Mouse (Mus musculus): Measurements from ENCODE around the gene Slc23a2.

Gene Slc23a2

GRCm38 (mm10) chr2:132049491-132049890, 95.4 kb downstream of the Slc23a2 start:
- CTCF ChIA-PET, result no interaction called here
- POLR2A ChIA-PET, result interaction anchor here in 1 of 4 experiments (0.6 to 1.6 kb wide), 3 partner anchors 20 to 406 kb away, joined by 3 to 5 read pairs (median 4); no protein-coding TSS in a partner anchor

- POLR2A ChIA-PET, result interaction anchor here in 2 of 4 experiments (0.6 to 1.7 kb wide), 7 partner anchors 12 to 232 kb away, joined by 3 to 7 read pairs (median 3); partner anchors contain the start of gene Rassf2 (in 1 of the 2)
- CTCF ChIA-PET, result interaction anchor here in 1 of 4 experiments (0.6 kb wide), 1 partner anchor 131 kb away, joined by 3 read pairs; no protein-coding TSS in a partner anchor
Measured at GRCm38 (mm10) chr2:132048143-132048772, 96.7 kb downstream of the Slc23a2 start.

- CTCF ChIA-PET, result interaction anchor here in 1 of 4 experiments (0.6 kb wide), 2 partner anchors 1026 to 1129 kb away, joined by 3 read pairs; no protein-coding TSS in a partner anchor
- POLR2A ChIA-PET, result interaction anchor here in 1 of 4 experiments (0.7 to 1.7 kb wide), 3 partner anchors 13 to 162 kb away, joined by 3 to 4 read pairs (median 4); no protein-coding TSS in a partner anchor
Measured at GRCm38 (mm10) chr2:132047364-132047763, 97.5 kb downstream of the Slc23a2 start.

- ChIA-PET CTCF (no interaction called here), POLR2A (interaction anchor here in 1 of 4 experiments (1.7 to 4.8 kb wide), 2 partner anchors 17 to 61 kb away, joined by 4 to 50 read pairs; partner anchors contain the start of gene Rassf2)
Measured at GRCm38 (mm10) chr2:132046659-132047058, 98.2 kb downstream of the Slc23a2 start.

GRCm38 (mm10) chr2:132044320-132045274, 100.3 kb downstream of the Slc23a2 start:
- CTCF ChIA-PET, result interaction anchor here in 3 of 4 experiments (0.8 to 2.3 kb wide), 6 partner anchors 9 to 224 kb away, joined by 3 to 10 read pairs (median 4); partner anchors contain the start of gene Rassf2 (in 1 of the 3)
- POLR2A ChIA-PET, result interaction anchor here in 3 of 4 experiments (0.5 to 4.8 kb wide), 24 partner anchors 9 to 242 kb away, joined by 3 to 51 read pairs (median 4); partner anchors contain the start of gene Rassf2 (in 2 of the 3)

GRCm38 (mm10) chr2:132043101-132043621, 101.7 kb downstream of the Slc23a2 start:
- ChIA-PET CTCF (interaction anchor here in 2 of 4 experiments (0.7 to 2.3 kb wide), 4 partner anchors 13 to 72 kb away, joined by 3 to 10 read pairs (median 3); partner anchors contain the start of gene Rassf2 (in 1 of the 2)), POLR2A (interaction anchor here in 3 of 4 experiments (0.8 to 4.8 kb wide), 20 partner anchors 9 to 212 kb away, joined by 3 to 51 read pairs (median 4); partner anchors contain the start of gene Rassf2 (in 3 of the 3))

- ChIA-PET POLR2A (interaction anchor here in 2 of 4 experiments (1.1 to 2.5 kb wide), 6 partner anchors 10 to 63 kb away, joined by 3 to 12 read pairs (median 4); partner anchors contain the start of gene Rassf2 (in 2 of the 2)), CTCF (interaction anchor here in 1 of 4 experiments (0.6 kb wide), 1 partner anchor 161 kb away, joined by 5 read pairs; no protein-coding TSS in a partner anchor)
Measured at GRCm38 (mm10) chr2:132039894-132040293, 105.0 kb downstream of the Slc23a2 start.

- ChIA-PET POLR2A (interaction anchor here in 1 of 4 experiments (1.6 kb wide), 1 partner anchor 15 kb away, joined by 5 read pairs; no protein-coding TSS in a partner anchor), CTCF (no interaction called here)
Measured at GRCm38 (mm10) chr2:132036326-132036725, 108.6 kb downstream of the Slc23a2 start.

- CTCF ChIA-PET, result interaction anchor here in 2 of 4 experiments (0.6 to 0.7 kb wide), 3 partner anchors 9 to 96 kb away, joined by 3 to 10 read pairs (median 3); no protein-coding TSS in a partner anchor
- POLR2A ChIA-PET, result interaction anchor here in 3 of 4 experiments (0.6 to 1.7 kb wide), 10 partner anchors 9 to 531 kb away, joined by 3 to 6 read pairs (median 4); no protein-coding TSS in a partner anchor
Measured at GRCm38 (mm10) chr2:132035470-132035835, 109.5 kb downstream of the Slc23a2 start.

GRCm38 (mm10) chr2:132034590-132035469, 110.1 kb downstream of the Slc23a2 start:
- ChIA-PET CTCF (interaction anchor here in 2 of 4 experiments (0.6 to 0.7 kb wide), 3 partner anchors 10 to 97 kb away, joined by 3 to 10 read pairs (median 3); no protein-coding TSS in a partner anchor), POLR2A (interaction anchor here in 3 of 4 experiments (0.7 to 1.7 kb wide), 11 partner anchors 8 to 531 kb away, joined by 3 to 6 read pairs (median 4); no protein-coding TSS in a partner anchor)

- ChIA-PET POLR2A (interaction anchor here in 1 of 4 experiments (1.4 to 5.4 kb wide), 4 partner anchors 10 to 222 kb away, joined by 4 to 50 read pairs (median 10); no protein-coding TSS in a partner anchor), CTCF (interaction anchor here in 1 of 4 experiments (1.3 kb wide), 1 partner anchor 219 kb away, joined by 3 read pairs; no protein-coding TSS in a partner anchor)
Measured at GRCm38 (mm10) chr2:132031364-132032095, 113.4 kb downstream of the Slc23a2 start.

- ChIA-PET POLR2A (interaction anchor here in 3 of 4 experiments (0.6 to 5.4 kb wide), 43 partner anchors 7 to 255 kb away, joined by 3 to 51 read pairs (median 5); partner anchors contain the start of genes Prn (in 1 of the 3) and Prnp (in 1 of the 3)), CTCF (interaction anchor here in 3 of 4 experiments (0.6 to 2.7 kb wide), 13 partner anchors 12 to 732 kb away, joined by 3 to 10 read pairs (median 3); no protein-coding TSS in a partner anchor)
Measured at GRCm38 (mm10) chr2:132030418-132031363, 114.2 kb downstream of the Slc23a2 start.

GRCm38 (mm10) chr2:132029646-132030417, 115.1 kb downstream of the Slc23a2 start, which contains the start of gene Rassf2:
TSS of gene Rassf2 (minus strand) at chr2:132030258.
- POLR2A ChIA-PET, result interaction anchor here (0.6 to 5.4 kb wide), 91 partner anchors 8 to 858 kb away, joined by 3 to 51 read pairs (median 4); partner anchors contain the start of genes Cds2 (in 2 of the 4), Pcna (in 1 of the 4), Prn (in 1 of the 4) and Prnd (in 1 of the 4)
- CTCF ChIA-PET, result interaction anchor here (0.5 to 2.7 kb wide), 25 partner anchors 11 to 914 kb away, joined by 3 to 10 read pairs (median 3); no protein-coding TSS in a partner anchor

Data from embryonic stem cell, embryonic (primary cell).